Mouse (Mus musculus): ENCODE results near the gene Mapk8. TPM values are rescaled to one million over a fixed set of nuclear protein-coding genes. Genes with fewer than 3 reads are reported as not detected.

Mapk8 gene
- polyA plus RNA-seq, 1 experiment from 2014 or later, result 12.0 TPM

GRCm38 (mm10) chr14:33398065-33398860, 48.7 kb downstream of the Mapk8 start:
- Histone ChIP-seq H3K4me1 (replicated peaks) (no peaks in the 10 kb centered on the region), H3K36me3 (peaks cover 8% of the 10 kb centered on the region), H3K4me3 (no peak overlapping the region), H3K27me3 (no peaks in the 10 kb centered on the region), H3K4me2 (no peak overlapping the region), H3K9me3 (replicated peaks) (no peaks in the 10 kb centered on the region), H3K9ac (no peak overlapping the region), H3K27ac (no peak overlapping the region)
- WGBS, result 84% methylated on average over 5 of the region's 5 CpGs
- no peak for ATAC-seq (replicated peaks; ENCODE audit: insufficient number of reproducible peaks, insufficient read depth, low FRiP score, low read depth)

GRCm38 (mm10) chr14:33380830-33381457, 66.0 kb downstream of the Mapk8 start:
- Histone ChIP-seq H3K36me3 (peaks cover 17% of the 10 kb centered on the region), H3K9me3 (replicated peaks) (no peaks in the 10 kb centered on the region)
- 71% methylated on average over 6 of the region's 6 CpGs for WGBS

GRCm38 (mm10) chr14:33378723-33379122, 68.2 kb downstream of the Mapk8 start:
- no peak overlapping the region for H3K4me3 ChIP-seq
- no peak overlapping the region for H3K4me2 ChIP-seq
- H3K27me3 ChIP-seq, result no peaks in the 10 kb centered on the region
- no peaks in the 10 kb centered on the region for H3K9me3 ChIP-seq (replicated peaks)
- no peak overlapping the region for H3K27ac ChIP-seq
- no peaks in the 10 kb centered on the region for H3K4me1 ChIP-seq (replicated peaks)
- peaks cover 16% of the 10 kb centered on the region for H3K36me3 ChIP-seq
- 76% methylated on average over 5 of the region's 5 CpGs for WGBS
- no peak for ATAC-seq (replicated peaks; ENCODE audit: insufficient number of reproducible peaks, insufficient read depth, low FRiP score, low read depth)
- H3K9ac ChIP-seq, result no peak overlapping the region

More at GRCm38 (mm10) chr14:33380830-33381457, 66.0 kb downstream of the Mapk8 start:
- H3K4me3 ChIP-seq, result no peak overlapping the region
- H3K9ac ChIP-seq, result no peak overlapping the region
- no peak overlapping the region for H3K27ac ChIP-seq
- ATAC-seq (replicated peaks; ENCODE audit: insufficient number of reproducible peaks, insufficient read depth, low FRiP score, low read depth), result no peak
- H3K4me1 ChIP-seq (replicated peaks), result no peaks in the 10 kb centered on the region
- no peak overlapping the region for H3K4me2 ChIP-seq
- no peaks in the 10 kb centered on the region for H3K27me3 ChIP-seq

- no peak overlapping the region for H3K9ac ChIP-seq
- no peak for ATAC-seq (replicated peaks; ENCODE audit: insufficient number of reproducible peaks, insufficient read depth, low FRiP score, low read depth)
- H3K4me1 ChIP-seq (replicated peaks), result no peaks in the 10 kb centered on the region
- no peaks in the 10 kb centered on the region for H3K27me3 ChIP-seq
- H3K9me3 ChIP-seq (replicated peaks), result no peaks in the 10 kb centered on the region
- no peak overlapping the region for H3K27ac ChIP-seq
- H3K4me3 ChIP-seq, result no peak overlapping the region
- 90% methylated on average over 3 of the region's 3 CpGs for WGBS
- peaks cover 7% of the 10 kb centered on the region for H3K36me3 ChIP-seq
- H3K4me2 ChIP-seq, result no peak overlapping the region
Measured at GRCm38 (mm10) chr14:33377211-33377610, 69.7 kb downstream of the Mapk8 start.

GRCm38 (mm10) chr14:33374089-33374488, 72.9 kb downstream of the Mapk8 start:
- Histone ChIP-seq H3K4me2 (no peak overlapping the region), H3K9ac (no peak overlapping the region), H3K9me3 (replicated peaks) (no peaks in the 10 kb centered on the region), H3K27ac (no peak overlapping the region), H3K27me3 (peaks cover 6% of the 10 kb centered on the region; the same call in 1 of the 2 replicates), H3K36me3 (no peaks in the 10 kb centered on the region; the same call in 1 of the 2 replicates), H3K4me1 (replicated peaks) (peaks cover 14% of the 10 kb centered on the region; the same call in 1 of the 2 replicates), H3K4me3 (no peak overlapping the region)
- no peak for ATAC-seq (replicated peaks; ENCODE audit: insufficient number of reproducible peaks, insufficient read depth, low FRiP score, low read depth)
- 66% methylated on average over 1 of the region's 1 CpGs for WGBS

GRCm38 (mm10) chr14:33373271-33373670, 73.7 kb downstream of the Mapk8 start:
- Histone ChIP-seq H3K9me3 (replicated peaks) (no peaks in the 10 kb centered on the region), H3K4me2 (no peak overlapping the region), H3K9ac (no peak overlapping the region), H3K36me3 (no peaks in the 10 kb centered on the region; the same call in 1 of the 2 replicates), H3K4me1 (replicated peaks) (peaks cover 14% of the 10 kb centered on the region; the same call in 1 of the 2 replicates), H3K27me3 (peaks cover 6% of the 10 kb centered on the region; the same call in 1 of the 2 replicates), H3K27ac (no peak overlapping the region), H3K4me3 (no peak overlapping the region)
- ATAC-seq (replicated peaks; ENCODE audit: insufficient number of reproducible peaks, insufficient read depth, low FRiP score, low read depth), result no peak
- 21% methylated on average over 1 of the region's 1 CpGs for WGBS

GRCm38 (mm10) chr14:33371248-33371647, 75.7 kb downstream of the Mapk8 start:
- Histone ChIP-seq H3K27ac (no peak overlapping the region), H3K4me2 (no peak overlapping the region), H3K4me3 (no peak overlapping the region), H3K9ac (no peak overlapping the region), H3K36me3 (no peaks in the 10 kb centered on the region), H3K9me3 (replicated peaks) (no peaks in the 10 kb centered on the region), H3K27me3 (peaks cover 9% of the 10 kb centered on the region; the same call in 1 of the 2 replicates), H3K4me1 (replicated peaks) (peaks cover 14% of the 10 kb centered on the region; the same call in 1 of the 2 replicates)
- 20% methylated on average over 3 of the region's 3 CpGs for WGBS
- ATAC-seq (replicated peaks; ENCODE audit: insufficient number of reproducible peaks, insufficient read depth, low FRiP score, low read depth), result peak; percentile 61

GRCm38 (mm10) chr14:33370056-33370455, 76.9 kb downstream of the Mapk8 start:
- ATAC-seq (replicated peaks; ENCODE audit: insufficient number of reproducible peaks, insufficient read depth, low FRiP score, low read depth), result 0 out of 2 replicates have a peak, but pooled peaks have one; percentile 47
- Histone ChIP-seq H3K9ac (no peak overlapping the region), H3K27me3 (peaks cover 11% of the 10 kb centered on the region; the same call in 1 of the 2 replicates), H3K4me2 (peak overlapping the region; percentile 48), H3K36me3 (no peaks in the 10 kb centered on the region), H3K4me3 (peak overlapping the region; percentile 12; the same call in 1 of the 2 replicates), H3K9me3 (replicated peaks) (no peaks in the 10 kb centered on the region), H3K27ac (no peak overlapping the region), H3K4me1 (replicated peaks) (peaks cover 14% of the 10 kb centered on the region; the same call in 1 of the 2 replicates)
- WGBS, result 5% methylated on average over 7 of the region's 7 CpGs

GRCm38 (mm10) chr14:33369375-33369774, 77.6 kb downstream of the Mapk8 start:
- H3K9ac ChIP-seq, result no peak overlapping the region
- peaks cover 11% of the 10 kb centered on the region; the same call in 1 of the 2 replicates for H3K27me3 ChIP-seq

GRCm38 (mm10) chr14:33366891-33367777, 79.8 kb downstream of the Mapk8 start:
- Histone ChIP-seq H3K9me3 (replicated peaks) (no peaks in the 10 kb centered on the region), H3K9ac (no peak overlapping the region), H3K36me3 (no peaks in the 10 kb centered on the region), H3K4me1 (replicated peaks) (peaks cover 27% of the 10 kb centered on the region), H3K27me3 (peaks cover 16% of the 10 kb centered on the region; the same call in 1 of the 2 replicates), H3K4me3 (no peak overlapping the region), H3K27ac (no peak overlapping the region), H3K4me2 (no peak overlapping the region)
- 77% methylated on average over 30 of the region's 30 CpGs for WGBS
- ATAC-seq (replicated peaks; ENCODE audit: insufficient number of reproducible peaks, insufficient read depth, low FRiP score, low read depth), result no peak

More at GRCm38 (mm10) chr14:33369375-33369774, 77.6 kb downstream of the Mapk8 start:
- ATAC-seq (replicated peaks; ENCODE audit: insufficient number of reproducible peaks, insufficient read depth, low FRiP score, low read depth), result no peak
- Histone ChIP-seq H3K4me3 (no peak overlapping the region), H3K4me2 (no peak overlapping the region), H3K9me3 (replicated peaks) (no peaks in the 10 kb centered on the region), H3K36me3 (no peaks in the 10 kb centered on the region), H3K4me1 (replicated peaks) (peaks cover 14% of the 10 kb centered on the region; the same call in 1 of the 2 replicates), H3K27ac (no peak overlapping the region)
- WGBS, result 82% methylated on average over 12 of the region's 12 CpGs

Data from heart, embryonic 15.5 days (tissue).